Mouse (Mus musculus) right cerebral cortex, postnatal 4 days (tissue): Measurements from ENCODE around the gene Schip1.
A peak's percentile ranks its signal among the peaks of the same experiment; 100 is the strongest.

Experiments
- DNase-seq: peaks from one replicate; pipeline ENCODE4 v3.0.0-alpha.2; 2022

Gene Schip1

GRCm38 (mm10) chr3:68130386-68130785 lies 65.8 kb downstream of the Schip1 start:
- DNase-seq: no peak

GRCm38 (mm10) chr3:68138833-68139627 lies 74.4 kb downstream of the Schip1 start:
- DNase-seq: no peak

- DNase-seq: no peak
Measured at GRCm38 (mm10) chr3:68150688-68151087, 86.1 kb downstream of the Schip1 start.

- no peak for DNase-seq
Measured at GRCm38 (mm10) chr3:68160175-68160574, 95.6 kb downstream of the Schip1 start.

GRCm38 (mm10) chr3:68160760-68161159 lies 96.2 kb downstream of the Schip1 start:
- no peak for DNase-seq

GRCm38 (mm10) chr3:68178248-68178647 lies 113.6 kb downstream of the Schip1 start:
- DNase-seq: no peak

GRCm38 (mm10) chr3:68187471-68187870 lies 122.9 kb downstream of the Schip1 start:
- no peak for DNase-seq

- DNase-seq: no peak
Measured at GRCm38 (mm10) chr3:68189100-68189499, 124.5 kb downstream of the Schip1 start.

- no peak for DNase-seq
Measured at GRCm38 (mm10) chr3:68196933-68197332, 132.3 kb downstream of the Schip1 start.

GRCm38 (mm10) chr3:68201214-68201613 lies 136.6 kb downstream of the Schip1 start:
- DNase-seq: peak; percentile 23

GRCm38 (mm10) chr3:68202162-68202902 lies 137.7 kb downstream of the Schip1 start:
- DNase-seq: no peak

GRCm38 (mm10) chr3:68203934-68204467 lies 139.4 kb downstream of the Schip1 start:
- DNase-seq: no peak

GRCm38 (mm10) chr3:68210422-68210821 lies 145.8 kb downstream of the Schip1 start:
- no peak for DNase-seq

- no peak for DNase-seq
Measured at GRCm38 (mm10) chr3:68221452-68221851, 156.8 kb downstream of the Schip1 start.

- DNase-seq: no peak
Measured at GRCm38 (mm10) chr3:68239887-68240286, 175.3 kb downstream of the Schip1 start.

GRCm38 (mm10) chr3:68243239-68243638 lies 178.6 kb downstream of the Schip1 start:
- no peak for DNase-seq

- peak; percentile 42 for DNase-seq
Measured at GRCm38 (mm10) chr3:68246154-68246553, 181.6 kb downstream of the Schip1 start.

GRCm38 (mm10) chr3:68250589-68250988 lies 186.0 kb downstream of the Schip1 start:
- DNase-seq: peak; percentile 10

- DNase-seq: no peak
Measured at GRCm38 (mm10) chr3:68252335-68252734, 187.7 kb downstream of the Schip1 start.

- no peak for DNase-seq
Measured at GRCm38 (mm10) chr3:68262304-68262703, 197.7 kb downstream of the Schip1 start.

GRCm38 (mm10) chr3:68267905-68268304 lies 203.3 kb downstream of the Schip1 start:
- DNase-seq: no peak

GRCm38 (mm10) chr3:68269251-68269650 lies 204.6 kb downstream of the Schip1 start:
- no peak for DNase-seq

GRCm38 (mm10) chr3:68270246-68270645 lies 205.6 kb downstream of the Schip1 start:
- DNase-seq: no peak

- no peak for DNase-seq
Measured at GRCm38 (mm10) chr3:68271457-68271856, 206.9 kb downstream of the Schip1 start.
